Mouse (Mus musculus) bone marrow, adult 2 months (tissue): ENCODE data around the gene Ccl17. TPM values are rescaled to one million over a fixed set of nuclear protein-coding genes. Genes with fewer than 3 reads are reported as not detected.
"Not testable (repeated sequence)": the region's sequence is repeated elsewhere in the genome, so short reads cannot be mapped to it uniquely, and the experiment has no call there.

ENCODE experiments used
- H3K27ac ChIP-seq: fragments of 200-500 bp; 2 replicates; pipeline ENCODE4 v1.5.1; 2012; ENCODE audit warnings: low read depth, mild to moderate bottlenecking, control low read depth, inconsistent platforms, low read length; ENCODE audit not compliant: control insufficient read depth, poor library complexity, insufficient read depth
- H3K4me1 ChIP-seq: fragments of 200-500 bp; 2 replicates; pipeline ENCODE4 v1.6.1; 2011; ENCODE audit warnings: low read length; ENCODE audit not compliant: control insufficient read depth, insufficient read depth
- H3K4me3 ChIP-seq: fragments of 200-500 bp; replicated peaks from 2 replicates; pipeline ENCODE3; 2011; ENCODE audit warnings: mild to moderate bottlenecking, low read depth, low read length, control low read depth; ENCODE audit not compliant: control insufficient read depth
- CTCF ChIP-seq: fragments of 200-500 bp; IDR thresholded peaks from 2 replicates; pipeline ENCODE4 v1.5.1; 2011; ENCODE audit warnings: low read length, control low read depth; ENCODE audit not compliant: control insufficient read depth, insufficient read depth
- POLR2A ChIP-seq: fragments of 200-500 bp; IDR thresholded peaks from 2 replicates; pipeline ENCODE4 v1.6.1; 2011; ENCODE audit warnings: low read depth, mild to moderate bottlenecking, control low read depth, low read length, borderline replicate concordance; ENCODE audit not compliant: control insufficient read depth
- WGBS: fragments of 180-500 bp; shearing (Covaris S2); methylation state at CpG from one replicate; pipeline ENCODE4 v1.1.7; 2018; 5-methylcytosine and 5-hydroxymethylcytosine counted together
- polyA plus RNA-seq: library from polyadenylated mRNA; stranded (reverse); fragments of >200 nt; gene quantifications from 2 replicates; pipeline ENCODE4 v1.2.4, GENCODE M21; 2011; ENCODE audit warnings: low replicate concordance; ENCODE audit not compliant: missing spikeins, insufficient read depth, insufficient read length

The Ccl17 gene
- polyA plus RNA-seq, 1 experiment: not detected

GRCm38 (mm10) chr8:94850049-94850448 lies 39.8 kb downstream of the Ccl17 start:
- Histone ChIP-seq H3K4me1 (no peaks in the 10 kb centered on the region), H3K27ac (no peak overlapping the region), H3K4me3 (no peak overlapping the region)
- TF ChIP-seq POLR2A: no peak
- TF ChIP-seq CTCF: no peak
- WGBS: 91% methylated on average over 5 of the region's 5 CpGs

- 87% methylated on average over 11 of the region's 11 CpGs for WGBS
- not testable (repeated sequence) for H3K4me1 ChIP-seq
Observed at GRCm38 (mm10) chr8:94854761-94855160, 44.5 kb downstream of the Ccl17 start.

GRCm38 (mm10) chr8:94857011-94857345 lies 46.7 kb downstream of the Ccl17 start:
- H3K4me3 ChIP-seq: no peak overlapping the region
- no peak for TF ChIP-seq CTCF
- TF ChIP-seq POLR2A: no peak
- WGBS: 33% methylated on average over 5 of the region's 5 CpGs
- H3K27ac ChIP-seq: no peak overlapping the region
- H3K4me1 ChIP-seq: no peaks in the 10 kb centered on the region

More at GRCm38 (mm10) chr8:94854761-94855160, 44.5 kb downstream of the Ccl17 start:
- H3K4me3 ChIP-seq, H3K27ac ChIP-seq: not testable (repeated sequence)

- WGBS: under 1% methylated on average over 68 of the region's 68 CpGs
- Histone ChIP-seq H3K4me3 (peak within 1 kb of the TSS; percentile 66), H3K27ac (peak within 1 kb of the TSS; percentile 67), H3K4me1 (no peaks in the 10 kb centered on the region)
- TF ChIP-seq POLR2A (peak; percentile 77; the same call in 1 of the 2 replicates), CTCF (peak; percentile 85)
Observed at GRCm38 (mm10) chr8:94857346-94858173, 47.3 kb downstream of the Ccl17 start, which contains the start of gene Polr2c. Gene Polr2c (plus strand): TSS chr8:94857450.

- Histone ChIP-seq H3K27ac (no peak overlapping the region), H3K4me3 (no peak overlapping the region), H3K4me1 (no peaks in the 10 kb centered on the region)
- peak; percentile 43; the same call in 1 of the 2 replicates for TF ChIP-seq CTCF
- no peak for TF ChIP-seq POLR2A
- WGBS: 69% methylated on average over 8 of the region's 8 CpGs
Observed at GRCm38 (mm10) chr8:94861352-94861910, 51.2 kb downstream of the Ccl17 start.

Other genes starting within 250 kb of the Ccl17 start
- 8.7 and 9.5 TPM in 2 replicates for gene Rspry1, start 208.5 kb upstream of the Ccl17 start, polyA plus RNA-seq
- gene Fam192a, start 208.5 kb upstream of the Ccl17 start, polyA plus RNA-seq: 42.7 and 45.8 TPM in 2 replicates
- 32.9 and 36.3 TPM in 2 replicates for gene Arl2bp, start 143.9 kb upstream of the Ccl17 start, polyA plus RNA-seq
- not detected in 2 replicates for gene Pllp, start 114.2 kb upstream of the Ccl17 start, polyA plus RNA-seq
- 0.57 TPM in 1 of 2 replicates, not detected in the other for gene Ccl22, start 64.9 kb upstream of the Ccl17 start, polyA plus RNA-seq
- 3.6 TPM in 1 of 2 replicates, not detected in the other for gene Cx3cl1, start 38.4 kb upstream of the Ccl17 start, polyA plus RNA-seq
- gene Coq9, start 27.9 kb downstream of the Ccl17 start, polyA plus RNA-seq: 21.8 and 35.8 TPM in 2 replicates
- gene Ciapin1, start 27.9 kb downstream of the Ccl17 start, polyA plus RNA-seq: 36.7 and 38.1 TPM in 2 replicates
- gene Polr2c, start 47.0 kb downstream of the Ccl17 start, polyA plus RNA-seq: 33.6 and 37.9 TPM in 2 replicates
- gene Dok4, start 65.9 kb downstream of the Ccl17 start, polyA plus RNA-seq: 3.0 and 5.6 TPM in 2 replicates
- 0.70 and 2.8 TPM in 2 replicates for gene Ccdc102a, start 107.6 kb downstream of the Ccl17 start, polyA plus RNA-seq
- gene Adgrg5, start 113.2 kb downstream of the Ccl17 start, polyA plus RNA-seq: 0.92 and 2.5 TPM in 2 replicates
- gene Adgrg1, start 164.3 kb downstream of the Ccl17 start, polyA plus RNA-seq: 30.1 and 41.3 TPM in 2 replicates
- gene Adgrg3, start 207.2 kb downstream of the Ccl17 start, polyA plus RNA-seq: 18.7 and 63.0 TPM in 2 replicates
- gene Drc7, start 244.7 kb downstream of the Ccl17 start, polyA plus RNA-seq: 2.8 and 3.1 TPM in 2 replicates